Mouse (Mus musculus) lung, postnatal 0 days (tissue): ENCODE data around the gene Abcf2.

ENCODE experiments used
- CTCF ChIP-seq: IDR thresholded peaks from 2 replicates; pipeline ENCODE4 v1.5.1; 2016; ENCODE audit warnings: antibody characterized with exemption, mild to moderate bottlenecking
- EP300 ChIP-seq: IDR thresholded peaks from 2 replicates; pipeline ENCODE4 v1.6.1; 2016; ENCODE audit warnings: antibody characterized with exemption, mild to moderate bottlenecking, control low read depth

DNA sequence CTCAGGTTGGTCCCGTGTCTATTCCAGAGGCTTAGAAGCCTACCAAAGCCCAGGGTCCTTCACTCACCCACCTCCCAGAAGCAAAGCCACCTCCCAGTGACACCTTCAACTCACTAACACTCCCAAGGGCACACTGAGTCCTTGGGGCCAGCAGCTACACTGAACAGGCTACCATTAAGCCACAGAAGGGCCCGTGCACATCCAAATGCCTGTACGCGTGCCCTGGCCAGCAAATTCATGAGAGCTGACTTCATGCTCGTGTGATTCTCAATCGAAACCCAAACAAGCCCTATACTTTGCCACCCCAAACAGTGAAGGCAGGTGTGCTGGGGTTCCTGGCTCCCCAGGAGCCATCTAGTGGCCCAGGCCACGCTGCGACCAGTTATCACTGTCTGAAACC lies 43.4 kb upstream of the Abcf2 start:
- TF ChIP-seq EP300 (no peak), CTCF (no peak)
